Mouse (Mus musculus) natural killer cell, adult 2 months (primary cell): Measurements from ENCODE around the gene Sema4d.

Experiments used
- DNase-seq, 2 experiments: peaks; one replicate each; pipeline ENCODE4 v3.0.0; 2022; ENCODE audit warnings: low spot score in 2 of 2

Gene Sema4d

GRCm38 (mm10) chr13:51778983-51779962, 14.3 kb downstream of the Sema4d start:
- DNase-seq = no peak

- DNase-seq = no peak
These were observed 15.1 kb downstream of the Sema4d start for GRCm38 (mm10) chr13:51778351-51778982.

- DNase-seq = no peak
These were observed 15.7 kb downstream of the Sema4d start for GRCm38 (mm10) chr13:51777738-51778274.

GRCm38 (mm10) chr13:51777048-51777737, 16.4 kb downstream of the Sema4d start:
- DNase-seq = no peak

GRCm38 (mm10) chr13:51776160-51776737, 17.3 kb downstream of the Sema4d start:
- DNase-seq = peak in 1 of 2 experiments; percentile 34

GRCm38 (mm10) chr13:51771802-51772206, 21.7 kb downstream of the Sema4d start:
- DNase-seq = no peak

GRCm38 (mm10) chr13:51770647-51771427, 22.7 kb downstream of the Sema4d start:
- no peak for DNase-seq

GRCm38 (mm10) chr13:51767991-51768761, 25.4 kb downstream of the Sema4d start:
- peak; percentile 64 to 82 for DNase-seq

GRCm38 (mm10) chr13:51767513-51767912, 26.0 kb downstream of the Sema4d start:
- peak; percentile 78 to 86 for DNase-seq

- no peak for DNase-seq
These were observed 26.8 kb downstream of the Sema4d start for GRCm38 (mm10) chr13:51766756-51767155.

GRCm38 (mm10) chr13:51765369-51765768, 28.2 kb downstream of the Sema4d start:
- no peak for DNase-seq

- peak; percentile 50 to 77 for DNase-seq
These were observed 30.4 kb downstream of the Sema4d start for GRCm38 (mm10) chr13:51763019-51763698.

GRCm38 (mm10) chr13:51761186-51761813, 32.2 kb downstream of the Sema4d start:
- DNase-seq = no peak

- no peak for DNase-seq
These were observed 34.1 kb downstream of the Sema4d start for GRCm38 (mm10) chr13:51759256-51759987.

- peak in 1 of 2 experiments; percentile 59 for DNase-seq
These were observed 35.1 kb downstream of the Sema4d start for GRCm38 (mm10) chr13:51758428-51758827.

GRCm38 (mm10) chr13:51757099-51757498, 36.4 kb downstream of the Sema4d start:
- no peak for DNase-seq

GRCm38 (mm10) chr13:51756563-51756962, 37.0 kb downstream of the Sema4d start:
- peak; percentile 66 to 68 for DNase-seq

GRCm38 (mm10) chr13:51756019-51756418, 37.5 kb downstream of the Sema4d start:
- DNase-seq = peak in 1 of 2 experiments; percentile 27
